Mouse (Mus musculus) MEL (cell line): ENCODE measurements around the gene Gm11172. TPM values are rescaled to one million over a fixed set of nuclear protein-coding genes. Genes with fewer than 3 reads are reported as not detected.

Experiments
- DNase-seq: peaks from one replicate; pipeline ENCODE4 v3.0.0; 2011; ENCODE audit warnings: low read depth, low spot score
- H3K27ac ChIP-seq: 2 replicates; pipeline ENCODE4 v1.5.1; 2012; ENCODE audit warnings: low read depth, mild to moderate bottlenecking, control low read depth, low read length, moderate library complexity; ENCODE audit not compliant: control insufficient read depth
- H3K27me3 ChIP-seq, 2 experiments: fragments of 150-350 bp in 1 of 2; sonication (generic) in 1 of 2; 2 replicates each; pipeline ENCODE4 v1.6.1; 2012; ENCODE audit warnings: low read length in 2 of 2, mild to moderate bottlenecking in 2 of 2, improper control_type of control experiment in 1 of 2, moderate library complexity in 1 of 2; ENCODE audit not compliant: insufficient read depth in 2 of 2, control insufficient read depth in 1 of 2
- H3K36me3 ChIP-seq, 2 experiments: 2 replicates each; pipeline ENCODE4 v1.6.1; 2012 to 2014; ENCODE audit warnings: low read length in 2 of 2, improper control_type of control experiment in 1 of 2, inconsistent platforms in 1 of 2, mild to moderate bottlenecking in 1 of 2; ENCODE audit not compliant: insufficient read depth in 2 of 2, control insufficient read depth in 1 of 2
- H3K4me1 ChIP-seq, 2 experiments: fragments of 150-350 bp in 1 of 2; sonication (generic) in 1 of 2; 2 replicates each; pipeline ENCODE4 v1.6.1; 2012; ENCODE audit warnings: low read length in 2 of 2, improper control_type of control experiment in 1 of 2, mild to moderate bottlenecking in 1 of 2; ENCODE audit not compliant: insufficient read depth in 2 of 2, control insufficient read depth in 1 of 2
- H3K4me3 ChIP-seq, 2 experiments: fragments of 150-350 bp in 1 of 2; sonication (generic) in 1 of 2; 2 replicates each; pipeline ENCODE4 v1.5.1; 2012; ENCODE audit warnings: low read depth in 2 of 2, low read length in 2 of 2, mild to moderate bottlenecking in 2 of 2, moderate library complexity in 2 of 2, control low read depth in 1 of 2, improper control_type of control experiment in 1 of 2; ENCODE audit not compliant: control insufficient read depth in 1 of 2, insufficient read depth in 1 of 2
- H3K79me2 ChIP-seq: 2 replicates; pipeline ENCODE4 v1.6.1; 2012; ENCODE audit warnings: mild to moderate bottlenecking, low read length, moderate library complexity; ENCODE audit not compliant: control insufficient read depth, poor library complexity, insufficient read depth
- H3K9ac ChIP-seq: 2 replicates; pipeline ENCODE4 v1.6.1; 2012; ENCODE audit warnings: low read depth, mild to moderate bottlenecking, control low read depth, low read length, moderate library complexity; ENCODE audit not compliant: control insufficient read depth, poor library complexity, severe bottlenecking
- H3K9me3 ChIP-seq: fragments of 150-350 bp; sonication (generic); replicated peaks from 2 replicates; pipeline ENCODE4 v1.6.1; 2012; ENCODE audit warnings: mild to moderate bottlenecking, low read length, improper control_type of control experiment, moderate library complexity; ENCODE audit not compliant: insufficient read depth
- CHD1 ChIP-seq: IDR thresholded peaks from 2 replicates; pipeline ENCODE4 v1.6.1; 2012; ENCODE audit warnings: low read depth, mild to moderate bottlenecking, inconsistent platforms, low read length, improper control_type of control experiment
- ETS1 ChIP-seq: IDR thresholded peaks from 2 replicates; pipeline ENCODE4 v1.6.1; 2012; ENCODE audit warnings: low read depth, mild to moderate bottlenecking, inconsistent platforms, low read length, improper control_type of control experiment, moderate library complexity
- GATA1 ChIP-seq: IDR thresholded peaks from 2 replicates; pipeline ENCODE4 v1.6.1; 2011; ENCODE audit warnings: low read depth, low read length, improper control_type of control experiment
- JUND ChIP-seq: IDR thresholded peaks from 2 replicates; pipeline ENCODE4 v1.6.1; 2011; ENCODE audit warnings: low read depth, mild to moderate bottlenecking, improper control_type of control experiment, low read length
- MYB ChIP-seq: IDR thresholded peaks from 2 replicates; pipeline ENCODE4 v1.6.1; 2011; ENCODE audit warnings: mild to moderate bottlenecking, low read depth, low read length, improper control_type of control experiment
- POLR2AphosphoS5 ChIP-seq: IDR thresholded peaks from 2 replicates; pipeline ENCODE4 v1.6.1; 2012; ENCODE audit warnings: low read depth, borderline replicate concordance, mild to moderate bottlenecking, inconsistent platforms, low read length, moderate library complexity, mixed read lengths
- RAD21 ChIP-seq: IDR thresholded peaks from 2 replicates; pipeline ENCODE4 v1.6.1; 2011; ENCODE audit warnings: mild to moderate bottlenecking, low read depth, low read length, improper control_type of control experiment
- TCF12 ChIP-seq: IDR thresholded peaks from 2 replicates; pipeline ENCODE4 v1.6.1; 2014; ENCODE audit warnings: low read depth, mild to moderate bottlenecking, inconsistent platforms, low read length, improper control_type of control experiment, moderate library complexity
- USF2 ChIP-seq, 2 experiments: IDR thresholded peaks; 2 replicates each; pipeline ENCODE4 v1.6.1; 2011 to 2012; ENCODE audit warnings: improper control_type of control experiment in 2 of 2, low read length in 2 of 2, borderline replicate concordance in 1 of 2, inconsistent platforms in 1 of 2, low read depth in 1 of 2, mild to moderate bottlenecking in 1 of 2; ENCODE audit not compliant: insufficient read depth in 1 of 2
- ZC3H11A ChIP-seq: IDR thresholded peaks from 2 replicates; pipeline ENCODE4 v1.6.1; 2012; ENCODE audit warnings: low read depth, mild to moderate bottlenecking, inconsistent platforms, low read length, improper control_type of control experiment
- ZKSCAN1 ChIP-seq: IDR thresholded peaks from 2 replicates; pipeline ENCODE4 v1.6.1; 2012; ENCODE audit warnings: low read depth, mild to moderate bottlenecking, inconsistent platforms, low read length, improper control_type of control experiment, moderate library complexity
- ZMIZ1 ChIP-seq: IDR thresholded peaks from 2 replicates; pipeline ENCODE4 v1.6.1; 2012; ENCODE audit warnings: low read depth, mild to moderate bottlenecking, inconsistent platforms, low read length, improper control_type of control experiment, moderate library complexity
- polyA plus RNA-seq, 2 experiments: library from polyadenylated mRNA; stranded (reverse) in 1 of 2; unstranded in 1 of 2; fragments of >175 nt in 1 of 2; fragments of >200 nt in 1 of 2; gene quantifications; 2 replicates each; pipeline versions ENCODE4 v1.2.1 to v1.2.4; 2012; ENCODE audit warnings: low replicate concordance in 2 of 2, low read depth in 1 of 2; ENCODE audit not compliant: insufficient read length in 2 of 2, insufficient read depth in 1 of 2, missing spikeins in 1 of 2
- total RNA-seq: library from RNA; depleted of rRNA; stranded (reverse); fragments of 300-350 nt; gene quantifications from 2 replicates; pipeline ENCODE4 v1.2.3, GENCODE M21; 2012

Gene Gm11172
- total and polyA plus RNA-seq, 3 experiments = not detected

- Histone ChIP-seq H3K27ac (no peak overlapping the region), H3K4me1 (peaks cover 5 to 22% of the 10 kb centered on the region in 2 experiments; a peak in 3 of 4 replicates), H3K4me3 (no peak overlapping the region), H3K36me3 (peaks cover 0 to 10% of the 10 kb centered on the region in 2 experiments; a peak in 2 of 4 replicates), H3K9ac (no peak overlapping the region), H3K9me3 (no peaks in the 10 kb centered on the region), H3K79me2 (no peaks in the 10 kb centered on the region), H3K27me3 (peaks cover 10 to 18% of the 10 kb centered on the region in 2 experiments)
- DNase-seq = no peak
- TF ChIP-seq ZMIZ1 = no peak
- TF ChIP-seq ZKSCAN1 = no peak
- TF ChIP-seq CHD1 = no peak
- no peak for TF ChIP-seq RAD21
- TF ChIP-seq TCF12 = no peak
- TF ChIP-seq POLR2AphosphoS5 = no peak
- TF ChIP-seq GATA1 = no peak
Observed at GRCm38 (mm10) chr16:10810376-10810775, 2.3 kb upstream of the Gm11172 start.

DNA sequence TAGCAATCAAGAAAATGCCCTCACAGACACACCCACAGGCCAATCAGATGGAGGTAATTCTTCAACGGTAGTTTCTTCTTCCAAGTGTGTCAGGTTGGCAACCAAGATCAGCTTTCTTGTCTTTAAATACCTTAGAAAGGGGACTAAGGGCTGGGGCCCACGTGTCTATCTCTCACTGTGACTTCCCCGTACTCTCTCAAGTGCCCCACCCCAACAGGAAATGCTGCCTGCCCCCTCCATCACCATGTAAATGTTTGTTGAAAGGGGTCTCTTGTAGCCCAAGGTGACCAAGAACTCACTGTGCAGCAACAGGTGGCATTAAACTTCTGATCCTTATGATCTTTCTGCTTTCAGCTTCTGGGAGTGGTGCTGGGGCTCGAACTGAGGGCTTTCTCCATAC lies 1.0 kb downstream of the Gm11172 start:
- H3K27ac ChIP-seq = no peak overlapping the region
- no peaks in the 10 kb centered on the region for H3K9me3 ChIP-seq
- H3K27me3 ChIP-seq = peaks cover 5% of the 10 kb centered on the region in 2 experiments; a peak in 3 of 4 replicates
- no peaks in the 10 kb centered on the region for H3K79me2 ChIP-seq
- peak; percentile 20 for DNase-seq
- no peak overlapping the region for H3K9ac ChIP-seq
- no peak overlapping the region for H3K4me3 ChIP-seq
- H3K36me3 ChIP-seq = peaks cover 0 to 10% of the 10 kb centered on the region in 2 experiments; a peak in 2 of 4 replicates
- TF ChIP-seq ZC3H11A (no peak), JUND (no peak), MYB (no peak)
- TF ChIP-seq, all 39 proteins: peak for 0
- peaks cover 5 to 22% of the 10 kb centered on the region in 2 experiments; a peak in 3 of 4 replicates for H3K4me1 ChIP-seq

- Histone ChIP-seq H3K36me3 (peaks cover 0 to 10% of the 10 kb centered on the region in 2 experiments; a peak in 2 of 4 replicates), H3K27me3 (peaks cover 0 to 2% of the 10 kb centered on the region in 2 experiments; a peak in 1 of 4 replicates), H3K9me3 (no peaks in the 10 kb centered on the region)
- TF ChIP-seq USF2 (IDR thresholded peaks at IDR 0.05; ENCODE audit: borderline replicate concordance in 1 of 2, insufficient read depth in 1 of 2, low read depth in 1 of 2, low read length in 2 of 2) (no peak), ETS1 (peak; percentile 42)
- TF ChIP-seq, all 39 proteins: peak for 1
- H3K9ac ChIP-seq = peak overlapping the region; percentile 35; the same call in 1 of the 2 replicates
- no peaks in the 10 kb centered on the region for H3K79me2 ChIP-seq
- peak; percentile 24 for DNase-seq
- peaks cover 5 to 22% of the 10 kb centered on the region in 2 experiments; a peak in 3 of 4 replicates for H3K4me1 ChIP-seq
- no peak overlapping the region for H3K27ac ChIP-seq
- H3K4me3 ChIP-seq = peak overlapping the region; percentile 38 to 61
Observed at GRCm38 (mm10) chr16:10814864-10815263, 2.1 kb downstream of the Gm11172 start.
